Mouse (Mus musculus) NIH3T3 (cell line): ENCODE results near the gene Col19a1.
A peak's percentile ranks its signal among the peaks of the same experiment; 100 is the strongest.

Experiments used
- DNase-seq: peaks from one replicate; pipeline ENCODE4 v3.0.0-alpha.2; 2012; ENCODE audit warnings: low read depth

The Col19a1 gene

DNA sequence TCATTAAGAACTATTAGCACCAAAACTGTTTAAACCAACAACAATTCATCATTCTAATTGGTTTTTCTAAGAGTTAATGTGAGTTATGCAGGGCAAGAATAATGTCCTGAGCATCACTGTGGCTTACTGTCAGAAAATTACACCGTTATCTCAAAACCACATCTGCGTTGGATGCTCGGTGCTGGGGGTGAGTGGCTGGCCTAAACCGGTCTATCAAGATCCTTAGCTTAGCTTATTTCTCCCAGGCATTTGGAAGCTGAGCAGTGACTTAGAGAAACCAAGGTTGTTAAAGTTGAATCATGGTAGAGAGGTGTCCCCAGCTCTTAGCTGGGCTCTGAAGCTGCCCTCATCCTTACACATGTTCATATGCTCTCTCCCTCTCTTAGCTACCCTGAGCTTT lies 276.4 kb downstream of the Col19a1 start:
- no peak for DNase-seq

DNA sequence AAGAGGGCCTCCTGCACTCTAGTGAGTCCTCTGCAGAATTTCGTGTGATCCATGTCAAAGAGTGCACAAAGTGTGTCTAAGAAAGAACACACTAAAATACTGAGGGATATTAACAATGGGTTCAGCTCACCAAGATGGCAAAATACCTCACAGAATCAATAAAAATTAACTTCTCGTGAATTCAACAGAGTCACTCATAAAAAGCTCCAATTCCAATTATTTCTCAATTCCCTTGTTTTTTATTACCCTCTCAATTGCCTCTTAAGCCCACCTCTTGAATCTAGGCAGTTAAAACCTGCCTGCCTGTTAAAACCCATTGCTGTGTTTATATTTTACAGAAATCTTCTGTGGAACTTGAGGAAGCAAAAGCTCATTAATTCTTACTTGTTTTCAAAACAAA lies 277.1 kb downstream of the Col19a1 start:
- DNase-seq, result no peak

DNA sequence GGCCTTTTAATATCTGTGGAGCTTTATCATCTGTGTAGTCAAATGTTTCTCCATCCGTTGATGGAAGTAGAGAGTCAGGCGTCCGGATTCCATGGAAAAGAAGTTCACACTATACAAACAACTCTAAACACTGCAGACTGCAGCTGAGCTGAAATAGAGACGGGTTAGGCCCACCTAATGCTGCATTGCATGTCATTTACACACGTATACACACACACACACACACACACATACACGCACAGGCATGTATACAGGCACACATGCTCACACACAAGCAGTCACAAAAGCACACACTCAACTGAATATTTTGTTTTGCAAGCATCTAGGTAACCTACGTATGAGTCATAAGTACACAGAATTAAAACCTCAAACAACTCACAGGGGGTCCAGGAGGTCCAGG lies 284.2 kb downstream of the Col19a1 start:
- no peak for DNase-seq

DNA sequence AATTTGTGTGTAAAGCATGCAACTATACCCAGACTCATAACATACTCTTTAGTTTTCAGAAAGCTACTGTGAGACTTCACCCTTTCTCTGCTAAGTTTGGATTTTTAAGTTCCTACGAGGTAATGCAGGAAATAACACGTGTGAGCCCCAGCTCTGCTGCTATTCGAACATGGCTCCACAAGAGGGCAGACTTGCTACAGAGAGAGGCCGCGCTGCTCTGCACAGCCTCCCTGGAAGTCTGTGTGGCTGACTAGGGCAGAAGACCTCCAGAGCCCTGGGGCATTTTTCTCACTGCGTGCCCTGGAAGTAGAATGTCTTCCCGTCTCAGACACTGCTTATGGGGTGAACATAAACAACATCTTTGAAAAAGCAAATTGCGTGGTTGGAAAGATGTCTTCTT lies 284.6 kb downstream of the Col19a1 start:
- peak; percentile 56 for DNase-seq

DNA sequence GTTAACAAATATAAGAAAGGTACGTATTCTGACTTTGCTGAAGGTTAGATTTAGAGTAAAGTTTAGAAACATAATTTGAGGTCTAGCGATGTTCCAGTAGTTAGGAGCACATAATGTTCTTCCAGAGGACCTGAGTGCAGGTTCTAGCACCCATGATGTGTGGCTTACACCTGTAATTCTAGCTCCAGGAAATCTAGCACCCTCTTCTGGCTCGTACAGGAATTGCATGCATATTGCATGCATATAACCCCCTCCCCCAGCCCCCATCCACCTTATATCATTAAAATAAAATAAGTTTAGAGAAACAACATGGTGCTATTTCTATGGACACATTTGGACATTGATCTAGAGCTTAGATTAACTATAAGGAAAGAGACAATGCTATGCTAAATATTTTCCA lies 286.6 kb downstream of the Col19a1 start:
- no peak for DNase-seq

DNA sequence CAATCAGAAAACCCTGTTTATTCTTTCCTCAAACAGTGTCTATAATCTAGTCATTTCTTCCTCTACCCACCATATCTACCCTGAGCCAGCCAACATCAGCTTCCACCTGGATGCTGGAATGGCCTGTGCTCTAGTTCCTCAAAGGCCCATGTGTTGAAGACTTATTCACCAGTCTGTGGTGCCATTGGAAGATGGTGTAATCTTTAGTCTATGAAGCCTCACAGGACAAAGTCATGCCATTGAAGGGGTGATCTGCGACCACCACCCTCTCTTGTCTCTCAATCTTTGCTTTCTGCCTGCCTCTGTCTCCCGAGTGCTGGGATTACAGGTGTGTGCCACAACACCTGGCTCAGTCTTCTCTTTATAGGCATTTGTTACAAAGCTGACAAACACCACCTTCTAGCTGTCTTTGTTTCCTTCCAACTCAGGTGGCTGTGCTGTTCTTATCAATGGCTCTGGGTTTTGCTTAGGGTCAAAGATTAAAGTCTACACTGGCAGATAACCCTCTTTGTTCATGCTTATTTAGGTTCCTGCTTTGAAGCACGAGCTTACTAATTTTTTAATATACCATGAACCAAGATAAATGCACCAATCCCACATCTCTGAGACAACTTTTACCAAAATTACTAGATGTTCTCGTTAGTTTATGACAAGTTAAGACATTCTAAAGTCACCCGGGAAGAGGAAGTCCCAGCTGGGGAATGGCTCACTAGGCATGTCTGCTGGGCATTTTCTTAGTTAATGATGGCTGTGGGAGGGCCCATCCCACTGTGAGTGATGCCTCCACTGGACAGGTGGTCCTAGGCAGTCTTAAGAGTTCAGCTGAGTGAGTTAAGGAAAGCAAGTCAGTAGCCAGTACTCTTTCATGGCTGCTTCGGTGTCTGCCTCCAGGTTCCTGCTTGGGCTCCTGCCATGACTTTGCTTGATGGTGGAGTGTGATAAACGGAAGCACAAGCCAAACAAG lies 292.0 kb downstream of the Col19a1 start:
- DNase-seq, result no peak

DNA sequence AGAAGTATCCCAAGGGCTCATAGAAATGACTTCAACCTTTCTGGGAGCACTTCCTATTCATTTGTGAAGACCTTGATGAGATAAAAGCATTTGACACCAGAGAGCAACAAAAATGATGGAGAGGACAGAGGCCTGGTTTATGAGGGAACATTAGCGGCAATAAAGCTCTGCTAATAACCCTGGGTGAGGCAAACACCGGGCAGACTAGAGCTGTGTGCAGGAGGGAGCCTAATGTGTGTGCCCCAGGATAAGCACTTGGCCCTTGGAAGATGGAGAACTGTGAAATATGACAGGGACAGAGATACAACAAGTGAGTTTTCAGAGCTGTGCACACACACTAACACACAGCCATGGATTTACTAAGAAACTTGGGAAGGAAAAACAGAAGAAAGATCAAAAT lies 294.8 kb downstream of the Col19a1 start:
- no peak for DNase-seq

DNA sequence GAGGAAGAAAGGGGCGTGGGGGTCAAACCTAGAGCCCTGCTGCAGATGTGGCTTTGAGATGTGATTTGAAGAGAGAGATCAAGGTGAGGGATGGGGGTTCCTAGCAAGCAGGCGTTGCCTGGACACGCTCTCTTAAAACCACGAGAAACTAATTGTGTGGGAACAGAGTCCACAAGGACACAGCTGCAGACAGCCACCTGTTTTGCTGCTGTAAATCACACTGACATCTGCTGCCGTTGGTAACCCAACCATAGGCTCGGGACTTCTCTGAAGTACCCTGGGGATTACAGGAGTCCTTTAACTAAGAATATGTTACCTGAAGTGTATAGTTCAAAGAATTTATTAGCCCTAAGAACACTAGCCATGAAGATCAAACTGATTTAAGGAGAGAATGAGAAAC lies 300.9 kb downstream of the Col19a1 start:
- no peak for DNase-seq

DNA sequence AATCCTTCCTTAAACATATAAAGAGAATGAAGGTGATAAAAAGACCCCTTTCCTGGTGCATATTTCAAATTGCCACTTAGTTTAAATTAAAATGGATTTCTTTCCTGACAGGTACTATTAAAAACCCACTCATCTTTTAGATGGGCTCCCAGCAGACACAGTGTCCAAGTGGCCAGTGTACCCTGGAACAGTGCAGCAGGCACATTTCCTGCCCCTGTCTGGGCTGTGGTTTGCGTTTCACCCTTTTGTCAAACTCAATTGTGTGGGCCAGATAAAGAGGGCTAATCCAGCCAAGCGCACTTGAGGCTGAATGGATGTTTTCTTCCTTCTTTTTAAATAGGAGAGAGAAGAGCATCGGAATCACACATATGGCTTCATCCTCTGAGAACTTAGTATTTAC lies 320.2 kb downstream of the Col19a1 start:
- DNase-seq, result no peak

DNA sequence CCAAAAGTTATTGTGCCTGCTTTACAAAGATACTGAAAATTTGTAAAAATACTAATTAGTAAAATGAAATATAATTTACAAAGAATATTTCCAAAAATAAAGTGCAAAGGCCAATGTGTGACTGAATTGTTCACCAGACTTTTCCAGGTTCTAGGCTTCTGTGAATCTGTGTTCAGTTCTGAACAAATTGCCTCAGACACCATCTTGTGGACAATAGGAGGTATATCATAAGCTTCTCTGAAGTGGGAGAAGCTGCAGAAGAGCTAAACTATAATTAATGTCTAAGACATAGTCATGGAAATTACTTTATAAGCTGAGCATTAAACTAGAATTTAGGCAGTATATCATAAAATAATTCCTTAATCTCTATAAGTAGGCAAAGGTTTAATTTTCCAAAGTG lies 326.1 kb downstream of the Col19a1 start:
- no peak for DNase-seq

DNA sequence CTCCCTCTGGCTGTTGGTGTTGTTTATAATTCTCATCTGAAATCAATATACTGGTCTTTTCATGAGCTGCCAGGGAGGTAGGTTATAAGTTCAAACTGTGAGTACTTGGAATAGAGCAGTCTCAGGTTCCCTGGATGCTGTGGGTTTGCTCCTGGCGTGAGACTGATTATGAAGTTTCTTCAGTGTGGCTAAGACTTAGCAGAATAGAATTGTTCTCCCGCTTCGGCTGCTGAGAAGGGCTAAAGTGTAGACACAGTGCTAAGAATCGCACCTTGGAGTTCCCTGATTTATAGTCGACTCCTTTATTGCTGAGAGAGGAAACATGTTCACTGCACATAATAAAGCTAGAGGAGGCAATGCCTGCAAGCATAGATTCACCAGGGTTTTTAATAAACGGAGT lies 327.9 kb downstream of the Col19a1 start:
- no peak for DNase-seq

DNA sequence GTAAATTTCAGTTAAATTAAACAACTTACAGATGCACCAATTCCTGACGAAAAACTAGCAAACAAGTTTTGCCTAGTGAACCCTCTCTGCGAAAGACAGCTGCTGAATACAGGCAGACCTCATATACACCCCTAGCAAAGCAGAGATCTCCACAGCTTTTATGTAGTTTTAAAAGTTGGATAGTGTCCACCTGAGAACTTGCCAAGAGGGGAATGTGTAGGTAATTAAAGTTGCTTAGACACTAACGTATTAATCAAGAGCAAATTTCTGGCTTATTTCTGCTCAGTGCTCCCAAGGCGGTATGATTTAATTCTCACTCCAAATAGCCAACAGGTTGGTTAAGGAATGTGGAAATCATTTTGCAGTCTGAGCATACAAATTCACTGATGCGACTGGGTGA lies 329.3 kb downstream of the Col19a1 start:
- DNase-seq, result no peak

DNA sequence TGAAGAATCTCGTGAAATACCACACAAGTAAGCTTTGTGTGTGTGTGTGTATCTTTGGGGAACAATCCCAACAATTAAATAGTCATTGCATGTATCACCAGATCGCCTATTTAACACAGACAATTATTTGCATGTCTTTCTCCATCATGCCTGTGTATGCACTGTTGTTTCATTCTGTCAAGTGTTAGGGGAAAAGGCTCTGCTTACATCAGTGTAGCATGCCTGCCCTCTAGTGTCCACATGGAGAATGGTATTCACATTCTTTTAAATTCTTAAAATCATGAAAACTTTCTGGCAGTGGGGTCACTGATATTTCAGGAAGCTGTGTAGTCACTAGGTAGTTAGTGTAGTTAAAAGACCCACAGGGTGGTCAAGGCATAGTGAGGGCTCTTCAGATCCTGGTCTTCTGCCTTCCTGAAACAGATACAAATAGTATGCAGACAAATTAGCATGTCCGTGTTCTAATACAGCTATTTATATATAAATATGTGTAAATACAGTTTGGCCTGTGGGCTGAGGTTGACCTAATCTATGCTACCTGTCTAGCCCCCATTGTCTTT lies 338.1 kb downstream of the Col19a1 start:
- peak; percentile 72 for DNase-seq

DNA sequence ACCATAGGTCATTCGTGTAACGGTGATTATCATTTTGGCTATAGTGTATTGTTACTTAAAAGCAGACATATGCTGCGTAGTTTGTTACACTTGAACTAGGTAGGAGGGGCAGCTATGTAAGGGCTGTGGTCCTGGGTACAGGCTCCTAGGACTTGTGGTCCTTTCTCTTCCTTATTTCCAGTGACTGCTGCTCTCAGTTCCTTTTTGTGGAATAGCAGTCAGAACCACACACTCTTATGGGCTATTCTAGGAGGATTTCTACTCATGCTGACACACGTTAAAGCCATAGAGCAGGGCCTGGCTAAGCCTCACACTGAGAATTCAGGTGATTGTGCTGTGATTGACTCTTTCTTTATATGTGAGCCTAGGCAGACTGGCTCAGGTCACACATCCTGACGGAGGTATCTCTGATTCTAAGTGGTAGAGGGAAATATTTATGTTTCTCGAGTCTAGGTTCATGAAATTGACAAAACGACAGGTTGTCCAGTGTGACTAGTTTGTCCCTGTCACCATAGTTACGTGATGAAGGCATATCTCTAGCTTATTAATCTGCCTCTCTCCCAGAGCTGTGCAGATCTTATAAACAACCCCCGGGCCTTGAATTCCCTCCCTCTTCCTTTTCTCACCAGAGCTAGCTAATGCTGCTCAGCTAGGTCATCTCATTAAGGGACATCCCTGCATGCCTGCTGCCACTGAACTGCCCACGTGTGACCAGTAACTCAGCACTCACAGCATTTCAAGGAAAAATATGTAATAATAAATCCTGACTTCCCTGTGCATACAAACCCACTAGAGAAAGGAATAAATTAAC lies 338.8 kb downstream of the Col19a1 start:
- no peak for DNase-seq

DNA sequence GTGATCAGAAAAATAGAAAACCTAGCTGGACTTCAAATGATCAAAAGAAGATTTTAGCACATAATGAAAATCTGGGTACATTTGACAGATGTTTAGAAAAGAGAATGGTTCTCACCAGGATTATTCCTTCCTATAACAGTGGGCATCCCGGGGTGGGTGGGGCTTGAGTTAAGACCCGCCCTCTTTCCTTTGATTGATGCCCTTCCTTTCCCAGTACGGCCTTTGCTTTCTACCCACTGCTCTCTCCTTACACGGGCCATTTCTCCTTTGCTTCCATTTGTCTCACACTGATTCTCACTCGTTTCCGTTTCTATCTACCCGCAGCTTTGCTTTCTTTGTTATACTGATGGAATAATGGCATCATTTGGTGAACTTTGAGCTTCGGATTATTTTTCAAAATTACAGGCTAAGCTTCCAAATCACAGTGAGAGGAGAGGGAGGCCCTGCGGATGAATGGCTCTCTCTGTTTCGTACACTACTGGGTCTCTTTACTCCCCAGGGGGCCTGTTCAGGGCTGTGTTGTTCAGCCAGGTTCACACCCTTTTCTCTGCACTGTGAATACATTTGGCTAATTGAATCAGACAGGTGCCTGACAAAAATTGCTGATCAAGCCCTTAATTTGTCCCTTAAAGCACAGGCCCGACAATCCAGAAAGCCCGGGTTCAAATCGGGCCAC lies 341.4 kb downstream of the Col19a1 start:
- DNase-seq, result no peak

DNA sequence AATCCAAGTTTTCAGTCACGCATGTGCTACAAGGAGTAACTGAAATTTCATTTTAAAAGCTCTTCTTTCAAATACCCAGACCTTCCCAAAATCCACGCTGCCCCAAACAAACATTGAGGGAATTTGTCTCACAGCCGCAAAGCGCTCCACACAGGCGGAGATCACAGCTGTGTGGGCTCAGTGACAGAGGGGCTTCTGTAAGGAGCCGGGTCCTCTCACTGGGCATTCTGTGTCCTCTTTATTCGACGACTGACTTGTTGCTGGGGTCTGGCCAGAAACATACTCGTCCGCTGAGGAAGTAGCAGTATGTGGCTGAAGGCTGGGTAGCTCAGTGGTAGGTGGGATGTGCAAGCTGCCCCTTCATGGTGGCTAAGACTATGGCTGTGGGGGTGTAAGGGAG lies 342.3 kb downstream of the Col19a1 start:
- DNase-seq, result no peak

DNA sequence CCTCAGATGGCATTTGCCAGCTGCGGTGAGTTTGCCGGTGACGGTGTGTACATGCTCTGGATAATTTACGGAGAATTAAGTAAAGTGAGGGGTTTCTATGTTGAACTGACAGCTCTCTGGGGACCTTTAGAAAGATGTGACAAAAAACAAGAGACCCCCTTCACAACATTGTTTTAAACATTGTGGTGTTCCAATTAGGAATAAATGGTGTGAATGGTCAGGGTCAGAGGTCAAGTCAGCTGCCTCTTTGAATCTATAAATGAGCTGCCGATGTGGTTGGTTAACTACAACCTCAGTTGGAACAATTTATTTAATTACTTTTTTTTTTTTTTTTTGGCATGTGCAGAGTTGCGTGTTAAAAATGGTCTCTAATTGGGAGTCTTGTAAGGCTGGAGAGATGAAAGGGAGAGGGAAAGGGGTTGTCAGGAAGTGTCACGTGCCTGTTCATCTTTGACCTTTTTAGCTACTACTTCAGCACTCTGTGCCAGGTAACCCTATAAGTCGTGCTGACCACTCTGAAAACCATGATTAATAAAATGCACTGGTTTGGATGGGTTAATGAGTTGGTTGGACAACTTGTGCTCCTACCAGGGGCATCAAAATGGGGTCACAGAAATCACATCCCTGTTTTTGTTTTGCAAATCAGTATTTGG lies 347.1 kb downstream of the Col19a1 start:
- no peak for DNase-seq

DNA sequence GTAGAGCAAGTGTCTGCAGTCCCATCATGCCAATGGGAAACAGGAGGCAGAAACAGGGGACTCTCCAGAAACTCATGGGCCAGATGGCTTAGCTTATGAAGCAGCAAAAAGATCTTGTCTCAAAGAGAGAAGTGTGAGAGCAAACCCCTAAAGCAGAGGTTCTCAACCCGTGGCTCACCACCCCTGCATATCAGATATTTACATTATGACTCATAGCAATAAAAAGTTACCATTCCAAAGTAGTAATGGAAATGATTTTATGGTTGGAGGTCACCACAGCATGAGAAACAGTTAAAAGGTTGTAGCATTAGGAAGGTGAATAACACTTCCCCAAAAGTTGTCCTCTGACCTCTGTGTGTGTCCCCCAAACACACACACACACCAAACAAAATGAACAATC lies 350.9 kb downstream of the Col19a1 start:
- no peak for DNase-seq

DNA sequence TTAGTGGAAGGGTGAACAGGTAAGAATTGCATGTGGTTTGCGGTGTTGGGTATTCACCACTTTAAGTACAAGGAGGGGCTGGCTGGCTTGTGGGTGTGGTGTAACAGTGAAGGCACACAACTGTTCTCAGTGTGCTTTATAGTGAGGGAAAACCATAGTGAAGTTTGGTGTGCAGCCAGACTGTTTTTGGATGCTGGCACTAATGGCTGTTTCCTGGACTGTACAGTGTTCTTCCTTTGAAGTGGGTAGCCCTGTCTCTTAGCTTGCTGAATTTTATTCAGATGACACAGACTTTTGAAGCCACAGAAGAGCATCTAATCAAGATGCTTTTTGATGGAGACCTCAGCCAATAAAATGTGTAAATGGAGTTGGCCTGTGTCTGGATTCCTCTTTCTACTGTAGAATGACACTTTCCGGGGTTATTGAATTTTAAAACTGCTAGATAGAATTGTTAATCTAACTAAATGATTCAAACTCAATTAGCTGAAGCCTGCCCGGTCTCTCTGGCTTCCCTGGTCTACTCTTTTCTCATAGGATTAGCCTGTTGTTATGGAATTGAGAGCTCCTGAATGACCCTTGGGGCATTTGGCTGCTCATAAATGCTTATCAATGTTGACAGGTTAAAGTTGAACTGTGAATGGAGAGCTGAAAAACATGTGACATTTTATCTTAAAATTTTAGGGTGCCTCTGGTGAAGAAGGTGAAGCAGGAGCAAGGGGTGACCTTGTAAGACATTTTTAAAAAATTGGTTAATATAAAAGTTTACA lies 355.6 kb downstream of the Col19a1 start:
- DNase-seq, result no peak

DNA sequence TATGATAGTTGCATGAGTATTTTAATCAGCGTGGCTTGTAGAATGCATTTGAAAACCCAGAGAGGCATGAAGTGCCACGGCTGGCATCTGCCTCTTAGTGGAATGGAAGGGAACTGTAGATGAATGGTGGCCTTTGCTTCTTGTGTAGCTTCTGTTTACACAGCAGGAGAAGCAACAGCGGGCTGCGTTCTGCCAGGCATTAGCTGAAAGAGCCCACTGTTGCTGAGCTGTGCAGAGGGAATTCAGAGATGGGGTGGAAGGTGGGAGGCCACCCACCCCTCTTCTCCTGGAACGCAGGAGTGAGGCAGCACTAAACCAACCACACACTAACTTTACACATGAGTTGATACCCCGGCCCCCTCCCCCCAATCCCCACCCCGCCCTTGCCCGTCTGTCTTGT lies 356.8 kb downstream of the Col19a1 start:
- DNase-seq, result no peak

DNA sequence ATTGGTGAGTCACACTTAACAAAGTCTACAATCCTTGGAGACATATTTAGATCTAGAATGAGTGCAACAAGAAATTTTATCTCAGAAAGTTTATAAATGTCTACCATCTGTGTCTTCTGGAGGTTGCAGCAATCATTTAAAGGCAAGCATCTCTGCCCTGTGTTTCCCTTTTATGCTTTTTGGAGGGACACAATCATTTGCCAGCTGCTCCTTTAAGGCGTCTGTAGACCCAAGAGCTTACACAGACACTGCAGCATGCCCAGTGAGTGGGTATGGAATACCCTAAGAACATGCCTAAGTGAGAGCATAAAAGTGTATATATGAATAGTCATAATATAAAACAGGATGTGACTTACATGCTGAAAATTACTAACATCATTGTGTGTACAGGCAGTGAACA lies 357.7 kb downstream of the Col19a1 start:
- no peak for DNase-seq
